In the genomic region with DNA sequence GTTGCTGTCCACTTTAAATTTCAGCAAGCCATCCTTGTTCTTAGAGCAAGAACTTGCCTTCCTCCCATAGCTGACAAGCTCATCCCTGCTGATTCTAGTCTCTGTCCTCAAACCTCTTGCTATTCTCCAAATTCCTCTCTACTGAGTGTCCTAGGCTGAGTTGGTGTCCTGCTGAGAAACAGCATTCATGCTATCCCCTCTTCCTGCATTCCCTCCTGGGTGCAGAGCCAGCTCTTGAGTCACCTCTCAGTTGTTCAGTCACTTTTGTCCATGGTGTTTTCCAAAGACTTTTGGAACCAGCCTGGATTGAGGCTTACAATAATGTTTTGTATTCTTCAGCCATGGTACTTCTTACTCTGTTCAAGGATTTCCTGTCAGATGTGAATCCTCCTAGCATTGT, we compare ENCODE assay signal across 27 mouse cellular contexts.
"Had no signal": no experiment of that assay in that cellular context is flagged by ENCODE, and none has a peak within 500 bp of the region (broad histone marks: within the 10 kb centered on the region; RNA-seq: fewer than 3 reads in every experiment).

No protein-coding gene starts in this region.

- H3K4me2 ChIP-seq: heart, embryonic 12.5 days; hindbrain, embryonic 12.5 days; hindbrain, embryonic 14.5 days; limb, embryonic 13.5 days; limb, embryonic 15.5 days; liver, embryonic 12.5 days had no signal

- H3K4me1 ChIP-seq: heart, embryonic 10.5 days; hindbrain, embryonic 10.5 days; hindbrain, embryonic 12.5 days; limb, embryonic 13.5 days; limb, embryonic 15.5 days; liver, embryonic 12.5 days had no signal

- H3K9me3 ChIP-seq: heart, embryonic 10.5 days; heart, embryonic 12.5 days; hindbrain, embryonic 10.5 days; hindbrain, embryonic 12.5 days; limb, embryonic 13.5 days; limb, embryonic 15.5 days; liver, embryonic 12.5 days had no signal

- H3K36me3 ChIP-seq: heart, embryonic 10.5 days; heart, embryonic 12.5 days; hindbrain, embryonic 10.5 days; hindbrain, embryonic 12.5 days; limb, embryonic 13.5 days; limb, embryonic 15.5 days; liver, embryonic 12.5 days had no signal

- ATAC-seq: hindbrain, embryonic 16.5 days; inflammation-experienced regulatory T-cells, adult 6 months; intestine, postnatal 0 days; liver, embryonic 12.5 days had no signal

- H3K9ac ChIP-seq: heart, embryonic 12.5 days; hindbrain, embryonic 12.5 days; hindbrain, embryonic 14.5 days; limb, embryonic 13.5 days; limb, embryonic 15.5 days; liver, embryonic 12.5 days; liver, embryonic 14.5 days had no signal

- H3K4me3 ChIP-seq: gastrocnemius, adult 2 months; heart, embryonic 10.5 days; heart, embryonic 12.5 days; hindbrain, embryonic 10.5 days; hindbrain, embryonic 12.5 days; layer of hippocampus, adult 2 months; limb, embryonic 13.5 days; limb, embryonic 15.5 days; liver, embryonic 12.5 days had no signal

- DNase-seq: gastrocnemius, adult 2 months; gastrocnemius, postnatal 10 days; gastrocnemius, postnatal 25 days; heart, adult 18-20 months; heart, postnatal 10 days; heart, postnatal 4 days; kidney, adult 18-20 months; kidney, adult 8-10 months; kidney, postnatal 10 days; kidney, postnatal 25 days; kidney, postnatal 4 days; layer of hippocampus, adult 9-11 months; layer of hippocampus, postnatal 36 days; left cerebral cortex, postnatal 4 days had no signal

- H3K27ac ChIP-seq: gastrocnemius, adult 2 months; heart, embryonic 10.5 days; hindbrain, embryonic 10.5 days; hindbrain, embryonic 12.5 days; hindbrain, embryonic 14.5 days; layer of hippocampus, adult 2 months; limb, embryonic 13.5 days; limb, embryonic 15.5 days; liver, embryonic 12.5 days; liver, embryonic 14.5 days had no signal

- H3K27me3 ChIP-seq: heart, embryonic 12.5 days; hindbrain, embryonic 12.5 days; limb, embryonic 13.5 days; limb, embryonic 15.5 days; liver, embryonic 12.5 days had no signal
